Mouse (Mus musculus) T-helper 17 cell (primary cell): ENCODE results near the gene Apod.

ENCODE experiments used
- in situ Hi-C, 2 experiments: fragments of 300-600 bp; cut with MboI, MseI; formaldehyde crosslinking; loops; 1 replicate in 1 of 2; 2 replicates in 1 of 2; pipeline ENCODE4 v1.15.1; 2025; ENCODE audit warnings: high pct_unique_total_duplicates in 2 of 2

The Apod gene

GRCm38 (mm10) chr16:31286801-31287488 is 27.7 kb downstream of the Apod start:
- in situ Hi-C loops = no loop called here

GRCm38 (mm10) chr16:31281981-31282380 is 32.6 kb downstream of the Apod start:
- in situ Hi-C loops = no loop called here

DNA sequence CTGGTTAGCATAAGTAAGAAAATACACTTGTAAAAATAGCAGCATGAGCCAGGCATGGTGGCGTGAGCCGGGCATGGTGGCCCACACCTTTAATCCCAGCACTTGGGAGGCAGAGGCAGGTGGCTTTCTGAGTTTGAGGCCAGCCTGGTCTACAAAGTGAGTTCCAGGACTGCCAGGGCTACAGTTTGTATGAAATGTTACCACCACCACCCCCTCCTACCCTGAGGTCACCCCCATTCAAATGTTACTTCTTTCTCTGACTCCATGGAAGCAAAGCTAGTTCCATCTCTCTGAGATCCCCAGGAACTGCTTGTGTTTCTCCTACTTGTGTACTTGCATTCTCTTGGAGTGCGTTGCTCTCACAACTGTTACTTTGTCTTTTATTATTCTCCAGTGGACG is 34.4 kb downstream of the Apod start:
- in situ Hi-C loops = no loop called here

GRCm38 (mm10) chr16:31278581-31278980 is 36.0 kb downstream of the Apod start:
- in situ Hi-C loops = no loop called here

DNA sequence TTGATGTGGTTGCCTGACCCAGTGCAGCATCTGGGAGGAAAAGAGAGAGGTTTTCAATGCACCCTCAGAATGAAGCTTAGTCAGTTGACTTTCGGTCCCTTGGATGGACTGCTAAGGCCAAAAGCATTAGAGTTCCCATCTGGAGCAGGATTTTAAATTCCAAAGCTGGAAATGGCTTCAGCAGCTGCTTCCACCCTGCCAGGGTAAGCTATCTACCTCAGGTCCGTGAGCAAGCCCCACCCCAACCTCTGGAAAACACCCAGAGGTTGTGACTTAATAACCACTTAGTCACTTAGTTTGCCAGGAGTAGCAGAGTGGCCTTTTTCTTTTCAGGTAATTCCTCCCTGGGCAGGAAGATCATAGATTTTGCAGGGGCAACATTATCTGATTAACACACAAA is 36.5 kb downstream of the Apod start:
- in situ Hi-C loops = no loop called here

GRCm38 (mm10) chr16:31276962-31277361 is 37.6 kb downstream of the Apod start:
- in situ Hi-C loops = no loop called here

GRCm38 (mm10) chr16:31276539-31276938 is 38.1 kb downstream of the Apod start:
- in situ Hi-C loops = no loop called here

GRCm38 (mm10) chr16:31274674-31275460 is 39.7 kb downstream of the Apod start, which contains the start of gene Ppp1r2:
Gene Ppp1r2, minus strand, starts transcription at chr16:31275277.
- in situ Hi-C loops = loop anchor here in 1 of 2 experiments (5.0 kb wide), 1 partner anchor 88 kb away; no protein-coding TSS in a partner anchor

DNA sequence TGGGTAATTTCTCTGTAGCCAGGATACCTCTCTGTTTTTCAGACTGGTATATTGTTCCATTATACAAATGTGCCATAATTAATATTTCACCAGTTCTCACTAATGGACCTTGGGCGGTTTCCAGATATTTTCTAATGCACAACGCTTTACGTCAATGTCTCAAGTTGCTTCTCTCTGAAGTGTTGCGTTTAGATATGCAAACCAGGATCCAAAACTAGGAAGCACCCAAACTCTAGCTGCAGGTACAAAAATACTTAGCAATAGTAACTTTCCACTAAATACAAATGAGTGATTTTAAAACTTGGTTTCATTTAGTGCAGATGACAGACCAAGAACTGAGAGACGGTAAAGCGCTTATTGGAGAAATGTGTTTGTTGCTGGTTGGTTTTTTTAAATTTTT is 40.5 kb downstream of the Apod start:
- in situ Hi-C loops = loop anchor here in 1 of 2 experiments (5.0 kb wide), 1 partner anchor 87 kb away; no protein-coding TSS in a partner anchor

- in situ Hi-C loops = no loop called here
Observed at GRCm38 (mm10) chr16:31266692-31267091, 47.9 kb downstream of the Apod start.

GRCm38 (mm10) chr16:31256151-31256550 is 58.5 kb downstream of the Apod start:
- in situ Hi-C loops = no loop called here

- in situ Hi-C loops = no loop called here
Observed at GRCm38 (mm10) chr16:31255685-31256084, 58.9 kb downstream of the Apod start.

DNA sequence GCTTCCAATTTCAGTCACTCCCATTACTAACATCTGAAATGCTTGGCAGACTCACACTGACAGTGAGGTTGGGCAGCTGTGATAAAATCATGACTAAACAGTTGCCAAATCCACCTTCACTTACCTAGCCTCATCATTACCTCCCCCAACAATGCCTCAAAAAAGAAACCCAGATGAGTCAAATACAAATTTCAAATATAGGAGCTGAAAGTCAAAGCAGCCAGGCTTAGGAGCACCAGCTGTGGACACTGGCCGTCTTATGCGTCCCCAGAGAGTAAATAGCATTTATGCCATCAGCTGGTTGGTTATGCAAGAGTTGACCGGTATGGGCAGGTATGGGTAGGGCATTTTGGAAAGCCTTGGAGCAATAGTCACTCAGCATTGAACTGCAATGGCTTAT is 65.2 kb downstream of the Apod start:
- in situ Hi-C loops = no loop called here

- in situ Hi-C loops = no loop called here
Observed at GRCm38 (mm10) chr16:31248717-31249116, 65.9 kb downstream of the Apod start.

GRCm38 (mm10) chr16:31247442-31247841 is 67.2 kb downstream of the Apod start:
- in situ Hi-C loops = no loop called here
